Mouse (Mus musculus): ENCODE results near the gene Hsh2d.
A peak's percentile ranks its signal among the peaks of the same experiment; 100 is the strongest.

Gene Hsh2d

GRCm38 (mm10) chr8:72190215-72190539 lies 739 bp downstream of the Hsh2d start:
- no peak for DNase-seq (ENCODE audit: low spot score)

- DNase-seq (ENCODE audit: low spot score), result no peak
Measured at GRCm38 (mm10) chr8:72192065-72192464, 2.6 kb downstream of the Hsh2d start.

- DNase-seq (ENCODE audit: low spot score), result no peak
Measured at GRCm38 (mm10) chr8:72197997-72198396, 8.6 kb downstream of the Hsh2d start.

GRCm38 (mm10) chr8:72208582-72208981 lies 19.1 kb downstream of the Hsh2d start:
- no peak for DNase-seq (ENCODE audit: low spot score)

- no peak for DNase-seq (ENCODE audit: low spot score)
Measured at GRCm38 (mm10) chr8:72210222-72210621, 20.8 kb downstream of the Hsh2d start.

- no peak for DNase-seq (ENCODE audit: low spot score)
Measured at GRCm38 (mm10) chr8:72210710-72211109, 21.3 kb downstream of the Hsh2d start.

- DNase-seq (ENCODE audit: low spot score), result no peak
Measured at GRCm38 (mm10) chr8:72211846-72212245, 22.4 kb downstream of the Hsh2d start.

GRCm38 (mm10) chr8:72212751-72213150 lies 23.3 kb downstream of the Hsh2d start, which contains the start of gene Cib3:
Gene Cib3 (minus strand): TSS chr8:72212837.
- DNase-seq (ENCODE audit: low spot score), result no peak

GRCm38 (mm10) chr8:72213536-72213935 lies 24.1 kb downstream of the Hsh2d start, which contains the start of gene Gm11034:
Gene Gm11034 (minus strand): TSS chr8:72213636.
- no peak for DNase-seq (ENCODE audit: low spot score)

GRCm38 (mm10) chr8:72215060-72215459 lies 25.6 kb downstream of the Hsh2d start:
- peak; percentile 30 for DNase-seq (ENCODE audit: low spot score)

- DNase-seq (ENCODE audit: low spot score), result no peak
Measured at GRCm38 (mm10) chr8:72215871-72216270, 26.4 kb downstream of the Hsh2d start.

- no peak for DNase-seq (ENCODE audit: low spot score)
Measured at GRCm38 (mm10) chr8:72218781-72219540, 29.5 kb downstream of the Hsh2d start.

GRCm38 (mm10) chr8:72219541-72220363 lies 30.3 kb downstream of the Hsh2d start, which contains the start of gene Fam32a:
Gene Fam32a (plus strand): TSS chr8:72219730.
- peak; percentile 86 for DNase-seq (ENCODE audit: low spot score)

GRCm38 (mm10) chr8:72220758-72221157 lies 31.3 kb downstream of the Hsh2d start:
- no peak for DNase-seq (ENCODE audit: low spot score)

GRCm38 (mm10) chr8:72222656-72223055 lies 33.2 kb downstream of the Hsh2d start:
- DNase-seq (ENCODE audit: low spot score), result no peak

- DNase-seq (ENCODE audit: low spot score), result peak; percentile 94
Measured at GRCm38 (mm10) chr8:72239499-72240402, 50.3 kb downstream of the Hsh2d start, which contains the start of gene Ap1m1. Gene Ap1m1 (plus strand): TSS chr8:72240018.

- no peak for DNase-seq (ENCODE audit: low spot score)
Measured at GRCm38 (mm10) chr8:72240403-72240763, 50.9 kb downstream of the Hsh2d start.

GRCm38 (mm10) chr8:72240951-72241350 lies 51.5 kb downstream of the Hsh2d start:
- DNase-seq (ENCODE audit: low spot score), result no peak

GRCm38 (mm10) chr8:72242226-72242625 lies 52.8 kb downstream of the Hsh2d start:
- no peak for DNase-seq (ENCODE audit: low spot score)

GRCm38 (mm10) chr8:72244610-72245009 lies 55.2 kb downstream of the Hsh2d start:
- DNase-seq (ENCODE audit: low spot score), result no peak

Data from spleen, adult 12 weeks (tissue).